Mouse (Mus musculus) brain, embryonic 18.5 days (tissue): ENCODE data around the gene Amigo3.
"Not testable (repeated sequence)": the region's sequence is repeated elsewhere in the genome, so short reads cannot be mapped to it uniquely, and the experiment has no call there.

ENCODE experiments used
- DNase-seq: peaks from one replicate; pipeline ENCODE4 v3.0.0-alpha.2; 2012; ENCODE audit warnings: low read depth, low spot score

The Amigo3 gene

GRCm38 (mm10) chr9:108052885-108053664 is at the start of gene Amigo3:
Gene Amigo3, plus strand, starts transcription at chr9:108053159.
- peak; percentile 82 for DNase-seq

- no peak for DNase-seq
Measured at GRCm38 (mm10) chr9:108003531-108003890, 49.4 kb upstream of the Amigo3 start.

- DNase-seq = no peak
Measured at GRCm38 (mm10) chr9:108008041-108008440, 44.9 kb upstream of the Amigo3 start.

GRCm38 (mm10) chr9:108010385-108010784 is 42.6 kb upstream of the Amigo3 start:
- no peak for DNase-seq

GRCm38 (mm10) chr9:108013577-108013976 is 39.4 kb upstream of the Amigo3 start:
- DNase-seq = not testable (repeated sequence)

GRCm38 (mm10) chr9:108017127-108017526 is 35.8 kb upstream of the Amigo3 start:
- no peak for DNase-seq

GRCm38 (mm10) chr9:108020741-108021140 is 32.2 kb upstream of the Amigo3 start:
- no peak for DNase-seq

- DNase-seq = no peak
Measured at GRCm38 (mm10) chr9:108023216-108023615, 29.7 kb upstream of the Amigo3 start.

GRCm38 (mm10) chr9:108026584-108026983 is 26.4 kb upstream of the Amigo3 start:
- no peak for DNase-seq

GRCm38 (mm10) chr9:108027867-108028266 is 25.1 kb upstream of the Amigo3 start:
- no peak for DNase-seq

- DNase-seq = no peak
Measured at GRCm38 (mm10) chr9:108032126-108032525, 20.8 kb upstream of the Amigo3 start.

- no peak for DNase-seq
Measured at GRCm38 (mm10) chr9:108035331-108036156, 17.4 kb upstream of the Amigo3 start.

GRCm38 (mm10) chr9:108044751-108045492 is 8.0 kb upstream of the Amigo3 start:
- no peak for DNase-seq

GRCm38 (mm10) chr9:108046582-108046981 is 6.4 kb upstream of the Amigo3 start:
- no peak for DNase-seq

GRCm38 (mm10) chr9:108047601-108048565 is 5.1 kb upstream of the Amigo3 start:
- no peak for DNase-seq

GRCm38 (mm10) chr9:108048566-108048955 is 4.4 kb upstream of the Amigo3 start:
- no peak for DNase-seq

GRCm38 (mm10) chr9:108049016-108049455 is 3.9 kb upstream of the Amigo3 start, which contains the start of gene Gmppb:
Gene Gmppb, plus strand, starts transcription at chr9:108049242.
- peak; percentile 95 for DNase-seq

- DNase-seq = no peak
Measured at GRCm38 (mm10) chr9:108049561-108050251, 3.3 kb upstream of the Amigo3 start.

- DNase-seq = no peak
Measured at GRCm38 (mm10) chr9:108051184-108051930, 1.6 kb upstream of the Amigo3 start.

- DNase-seq = no peak
Measured at GRCm38 (mm10) chr9:108051931-108052220, 1.1 kb upstream of the Amigo3 start.
